8 mouse cellular contexts compared by ENCODE assay signal in the genomic region with DNA sequence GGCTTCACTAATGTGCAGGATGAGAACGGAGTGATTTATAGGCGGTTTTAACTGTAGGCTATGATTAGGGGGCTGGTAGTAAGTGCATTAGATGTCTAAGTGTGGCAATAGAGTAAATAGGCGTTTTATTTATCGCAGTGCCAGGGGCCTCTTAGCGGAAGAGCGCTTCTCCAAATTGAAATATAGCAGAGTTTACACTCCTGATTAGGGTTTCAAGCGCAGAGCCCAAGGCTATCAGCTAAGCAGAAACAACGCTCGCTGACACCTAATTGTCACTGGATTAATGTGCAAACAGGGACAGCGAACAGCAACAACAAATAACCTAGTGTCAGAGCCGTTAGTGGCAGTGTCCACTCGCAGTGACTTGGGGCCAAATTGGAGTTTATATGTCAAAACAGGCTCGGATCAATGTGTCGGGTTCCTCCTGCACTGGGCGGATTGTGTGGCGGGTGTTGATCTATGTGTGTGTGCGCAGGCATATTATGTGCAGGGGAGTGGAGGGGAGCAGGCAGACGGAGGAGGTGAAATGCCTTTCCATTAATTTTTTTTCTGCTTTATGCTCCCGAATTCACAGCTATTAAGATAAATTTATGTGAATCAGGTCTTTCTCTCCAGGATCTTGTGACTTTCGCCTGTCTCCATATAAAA.
DNase-seq lines count a peak whose midpoint lies in the region; ATAC-seq and TF ChIP-seq lines count a peak whose summit lies in the region.

No protein-coding gene starts in this region.

- no peaks in the 10 kb centered on the region for H3K9me3 ChIP-seq in heart, embryonic 15.5 days (replicated peaks)
- no peaks in the 10 kb centered on the region for H3K9me3 ChIP-seq in midbrain, embryonic 10.5 days (replicated peaks)

- no peak for TF ChIP-seq POLR2A in bone marrow macrophage, adult 2 months (IDR thresholded peaks at IDR 0.05; ENCODE audit: borderline replicate concordance, low read depth, low read length)

- H3K27ac ChIP-seq in gastrocnemius, adult 2 months, result no peak overlapping the region
- H3K27ac ChIP-seq in bone marrow macrophage, adult 2 months (ENCODE audit: insufficient read depth, low read depth, low read length), result no peak overlapping the region
- no peak overlapping the region for H3K27ac ChIP-seq in heart, embryonic 15.5 days
- H3K27ac ChIP-seq in midbrain, embryonic 10.5 days (replicated peaks), result no peak overlapping the region

- H3K9ac ChIP-seq in heart, embryonic 15.5 days, result no peak overlapping the region

- no peak for TF ChIP-seq CTCF in gastrocnemius, adult 2 months (IDR thresholded peaks at IDR 0.05)
- TF ChIP-seq CTCF in bone marrow macrophage, adult 2 months (IDR thresholded peaks at IDR 0.05; ENCODE audit: low read depth, low read length), result no peak

- no peak for DNase-seq in gastrocnemius, adult 2 months
- no peak for DNase-seq in gastrocnemius, adult 8-10 months (ENCODE audit: low spot score in 2 of 2)
- peak; percentile 39 for DNase-seq in midbrain, embryonic 10.5 days (ENCODE audit: low spot score)
- DNase-seq in left cerebral cortex, postnatal 14 days (ENCODE audit: low spot score in 2 of 2), result no peak
- no peak for DNase-seq in ovary, postnatal 14 days (ENCODE audit: low spot score)
- DNase-seq in thymus, postnatal 10 days (ENCODE audit: low spot score in 2 of 2), result no peak

- peak overlapping the region; percentile 64 for H3K4me2 ChIP-seq in heart, embryonic 15.5 days

- no peaks in the 10 kb centered on the region for H3K4me1 ChIP-seq in bone marrow macrophage, adult 2 months (ENCODE audit: control insufficient read depth, insufficient read depth, low read length)
- peaks cover 12% of the 10 kb centered on the region for H3K4me1 ChIP-seq in heart, embryonic 15.5 days (replicated peaks)
- H3K4me1 ChIP-seq in midbrain, embryonic 10.5 days, result peaks cover 19% of the 10 kb centered on the region

- peak overlapping the region; percentile 56 for H3K4me3 ChIP-seq in gastrocnemius, adult 2 months
- peak overlapping the region; percentile 9; the same call in 1 of the 2 replicates for H3K4me3 ChIP-seq in bone marrow macrophage, adult 2 months (ENCODE audit: insufficient read depth, low read length)
- peak overlapping the region; percentile 45 for H3K4me3 ChIP-seq in heart, embryonic 15.5 days
- peak overlapping the region; percentile 47 for H3K4me3 ChIP-seq in midbrain, embryonic 10.5 days

- ATAC-seq in heart, embryonic 15.5 days (replicated peaks; ENCODE audit: insufficient number of reproducible peaks, insufficient read depth, low FRiP score, low read depth), result no peak

- H3K36me3 ChIP-seq in heart, embryonic 15.5 days, result no peaks in the 10 kb centered on the region
- H3K36me3 ChIP-seq in midbrain, embryonic 10.5 days, result no peaks in the 10 kb centered on the region

- 11% methylated on average over 20 of the region's 20 CpGs for WGBS in heart, embryonic 15.5 days
- WGBS in midbrain, embryonic 10.5 days, result 12% methylated on average over 20 of the region's 20 CpGs

- H3K27me3 ChIP-seq in heart, embryonic 15.5 days, result peaks cover 63% of the 10 kb centered on the region
- peaks cover 100% of the 10 kb centered on the region for H3K27me3 ChIP-seq in midbrain, embryonic 10.5 days (ENCODE audit: low read depth, poor library complexity, severe bottlenecking)

- intact Hi-C loops in gastrocnemius, adult 2 months (cut with DNase I), result no loop called here
- intact Hi-C loops in left cerebral cortex, postnatal 14 days (cut with DNase I), result loop anchor here (5.0 kb wide), 2 partner anchors 106 to 286 kb away; no protein-coding TSS in a partner anchor
